Mouse (Mus musculus) embryonic facial prominence, embryonic 11.5 days (tissue): Measurements from ENCODE around the gene Sdsl. TPM values are rescaled to one million over a fixed set of nuclear protein-coding genes. Genes with fewer than 3 reads are reported as not detected.

ENCODE experiments used
- ATAC-seq: fragments of 200-750 bp; cut with Nextera tagmentation; replicated peaks from 2 replicates; pipeline ENCODE4 v1.8.0; 2017; ENCODE audit warnings: low read depth; ENCODE audit not compliant: insufficient number of reproducible peaks, low FRiP score, low TSS enrichment
- DNase-seq: peaks from one replicate; pipeline ENCODE4 v3.0.0-alpha.2; 2015; ENCODE audit warnings: low spot score
- H3K27ac ChIP-seq: fragments of 300-500 bp; sonication (generic); replicated peaks from 2 replicates; pipeline ENCODE4 v1.5.1; 2014; ENCODE audit warnings: mild to moderate bottlenecking, low read depth, low read length, control low read depth
- H3K27me3 ChIP-seq: fragments of 300-500 bp; sonication (generic); 2 replicates; pipeline ENCODE4 v1.6.1; 2014; ENCODE audit warnings: mild to moderate bottlenecking, low read length, moderate library complexity, mixed read lengths; ENCODE audit not compliant: control insufficient read depth, insufficient read depth
- H3K36me3 ChIP-seq: fragments of 300-500 bp; sonication (generic); replicated peaks from 2 replicates; pipeline ENCODE4 v1.6.1; 2014; ENCODE audit warnings: low read depth, mild to moderate bottlenecking, low read length, moderate library complexity, mixed read lengths; ENCODE audit not compliant: control insufficient read depth, insufficient read depth
- H3K4me1 ChIP-seq: fragments of 300-500 bp; sonication (generic); 2 replicates; pipeline ENCODE4 v1.6.1; 2014; ENCODE audit warnings: low read length, mixed read lengths; ENCODE audit not compliant: control insufficient read depth, insufficient read depth
- H3K4me2 ChIP-seq: fragments of 300-500 bp; sonication (generic); 2 replicates; pipeline ENCODE4 v1.6.1; 2014; ENCODE audit warnings: low read depth, mild to moderate bottlenecking, control low read depth, low read length, moderate library complexity
- H3K4me3 ChIP-seq: fragments of 300-500 bp; sonication (generic); 2 replicates; pipeline ENCODE4 v1.5.1; 2014; ENCODE audit warnings: low read depth, low read length, control low read depth
- H3K9ac ChIP-seq: fragments of 300-500 bp; sonication (generic); replicated peaks from 2 replicates; pipeline ENCODE4 v1.6.1; 2014; ENCODE audit warnings: mild to moderate bottlenecking, control low read depth, low read length
- H3K9me3 ChIP-seq: fragments of 300-500 bp; sonication (generic); replicated peaks from 2 replicates; pipeline ENCODE4 v1.6.1; 2016; ENCODE audit warnings: mild to moderate bottlenecking, low read length, inconsistent platforms, mixed read lengths; ENCODE audit not compliant: control insufficient read depth
- WGBS: fragments of 180-500 bp; shearing (Covaris S2); extraction: QIAGEN DNeasy Blood & Tissue Kit; methylation state at CpG from one replicate; pipeline ENCODE4 v1.1.7; 2014; 5-methylcytosine and 5-hydroxymethylcytosine counted together
- polyA plus RNA-seq: library from polyadenylated mRNA; unstranded; fragments of >200 nt; fragmentation: Nextera tagmentation; extraction: Ambion mirVana; gene quantifications from 2 replicates; pipeline ENCODE4 v1.2.1, GENCODE M21; 2014

The Sdsl gene
- polyA plus RNA-seq, 1 experiment from 2014 or later = 3.6 TPM

- DNase-seq (no peak), ATAC-seq (no peak; the same call in 1 of the 2 replicates)
- Histone ChIP-seq H3K4me1 (no peaks in the 10 kb centered on the region), H3K4me3 (no peak within 1 kb of the TSS), H3K9me3 (no peaks in the 10 kb centered on the region), H3K4me2 (no peak within 1 kb of the TSS), H3K27me3 (no peaks in the 10 kb centered on the region), H3K9ac (no peak within 1 kb of the TSS), H3K27ac (no peak within 1 kb of the TSS), H3K36me3 (no peaks in the 10 kb centered on the region)
- 14% methylated on average over 13 of the region's 13 CpGs for WGBS
Measured at GRCm38 (mm10) chr5:120476296-120476695, 3.7 kb upstream of the Sdsl start, which contains the start of gene Sds. Sds (plus strand) TSS chr5:120476526.

DNA sequence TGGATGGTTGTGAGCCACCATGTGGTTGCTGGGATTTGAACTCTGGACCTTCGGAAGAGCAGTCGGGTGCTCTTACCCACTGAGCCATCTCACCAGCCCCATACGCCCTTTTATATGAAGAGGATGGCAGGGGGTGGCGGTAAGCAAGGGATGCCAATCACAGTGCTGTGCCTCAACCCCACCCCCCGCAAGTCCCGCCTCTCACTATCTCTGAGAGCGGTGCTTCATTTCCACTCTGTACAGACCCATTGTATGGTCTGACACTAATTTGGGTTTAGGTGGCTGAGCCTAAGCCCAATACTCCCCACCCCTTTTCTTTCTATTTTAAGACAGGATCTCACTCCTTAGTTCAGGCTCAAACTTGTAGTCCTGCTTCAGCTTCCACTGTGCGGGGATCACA is 3.3 kb upstream of the Sdsl start:
- Histone ChIP-seq H3K4me1 (no peaks in the 10 kb centered on the region), H3K9ac (no peak overlapping the region), H3K4me2 (no peak overlapping the region), H3K27ac (no peak overlapping the region), H3K27me3 (no peaks in the 10 kb centered on the region), H3K4me3 (no peak overlapping the region), H3K36me3 (no peaks in the 10 kb centered on the region), H3K9me3 (no peaks in the 10 kb centered on the region)
- DNase-seq (no peak), ATAC-seq (no peak; the same call in 1 of the 2 replicates)
- 54% methylated on average over 8 of the region's 8 CpGs for WGBS

- Histone ChIP-seq H3K4me3 (no peak overlapping the region), H3K27ac (no peak overlapping the region), H3K4me2 (no peak overlapping the region), H3K9me3 (no peaks in the 10 kb centered on the region), H3K36me3 (no peaks in the 10 kb centered on the region), H3K4me1 (no peaks in the 10 kb centered on the region), H3K27me3 (no peaks in the 10 kb centered on the region), H3K9ac (no peak overlapping the region)
- 95% methylated on average over 2 of the region's 2 CpGs for WGBS
- ATAC-seq (no peak), DNase-seq (no peak)
Measured at GRCm38 (mm10) chr5:120473361-120473760, 751 bp upstream of the Sdsl start.

GRCm38 (mm10) chr5:120471538-120471937 is 1.1 kb downstream of the Sdsl start:
- no peaks in the 10 kb centered on the region for H3K4me1 ChIP-seq
- ATAC-seq (no peak), DNase-seq (no peak)
- no peak overlapping the region for H3K4me2 ChIP-seq
- no peak overlapping the region for H3K9ac ChIP-seq
- no peaks in the 10 kb centered on the region for H3K27me3 ChIP-seq
- H3K9me3 ChIP-seq = no peaks in the 10 kb centered on the region
- no peak overlapping the region for H3K27ac ChIP-seq
- H3K36me3 ChIP-seq = no peaks in the 10 kb centered on the region
- WGBS = 36% methylated on average over 4 of the region's 4 CpGs
- no peak overlapping the region for H3K4me3 ChIP-seq

DNA sequence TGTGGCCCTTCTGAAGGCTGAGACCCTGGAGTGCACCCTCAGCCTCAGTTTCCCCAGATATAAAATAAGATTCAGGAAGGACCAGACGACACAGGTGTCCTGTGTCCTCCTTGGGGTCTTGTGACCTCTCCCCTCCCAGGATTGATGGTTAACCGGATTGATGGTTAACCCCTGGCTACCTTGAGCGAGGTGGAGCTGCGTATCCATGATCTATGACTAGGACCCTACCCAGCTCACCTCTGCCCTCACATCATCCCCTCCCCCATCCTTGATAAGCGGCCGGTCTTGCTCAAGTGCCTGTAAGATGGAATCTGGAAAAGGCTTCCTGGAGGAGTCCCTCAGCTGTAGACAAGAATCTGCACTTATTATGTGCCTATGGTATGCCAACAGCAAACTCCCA is 3.8 kb downstream of the Sdsl start:
- no peak overlapping the region for H3K9ac ChIP-seq
- H3K4me2 ChIP-seq = no peak overlapping the region
- DNase-seq = no peak
- H3K36me3 ChIP-seq = no peaks in the 10 kb centered on the region
- WGBS = 90% methylated on average over 6 of the region's 6 CpGs
- H3K9me3 ChIP-seq = no peaks in the 10 kb centered on the region
- no peak overlapping the region for H3K27ac ChIP-seq
- no peaks in the 10 kb centered on the region for H3K4me1 ChIP-seq
- no peaks in the 10 kb centered on the region for H3K27me3 ChIP-seq
- no peak for ATAC-seq
- H3K4me3 ChIP-seq = no peak overlapping the region

DNA sequence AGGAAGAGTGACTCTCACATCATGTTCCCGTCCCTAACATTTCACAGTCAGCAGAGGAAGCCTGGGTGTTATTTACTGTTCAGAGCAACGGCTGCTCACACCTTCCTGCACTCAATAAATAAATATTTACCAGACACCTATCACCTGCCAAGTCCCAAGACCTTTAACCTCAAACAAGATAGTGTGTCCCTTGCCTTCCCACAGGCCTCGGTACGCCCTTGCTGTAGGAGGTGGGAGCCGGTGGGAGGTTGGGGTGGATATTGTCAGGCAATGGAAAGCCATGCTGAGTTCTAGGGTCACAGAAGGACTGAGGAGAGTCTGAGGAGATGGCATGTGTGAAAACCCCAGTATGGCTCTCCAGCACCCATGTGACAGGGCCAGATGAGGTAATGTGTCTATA is 4.3 kb downstream of the Sdsl start:
- no peaks in the 10 kb centered on the region for H3K4me1 ChIP-seq
- H3K9me3 ChIP-seq = no peaks in the 10 kb centered on the region
- no peak overlapping the region for H3K4me2 ChIP-seq
- DNase-seq = no peak
- no peaks in the 10 kb centered on the region for H3K27me3 ChIP-seq
- ATAC-seq = no peak
- no peaks in the 10 kb centered on the region for H3K36me3 ChIP-seq
- no peak overlapping the region for H3K9ac ChIP-seq
- H3K27ac ChIP-seq = no peak overlapping the region
- no peak overlapping the region for H3K4me3 ChIP-seq
- 87% methylated on average over 5 of the region's 5 CpGs for WGBS

DNA sequence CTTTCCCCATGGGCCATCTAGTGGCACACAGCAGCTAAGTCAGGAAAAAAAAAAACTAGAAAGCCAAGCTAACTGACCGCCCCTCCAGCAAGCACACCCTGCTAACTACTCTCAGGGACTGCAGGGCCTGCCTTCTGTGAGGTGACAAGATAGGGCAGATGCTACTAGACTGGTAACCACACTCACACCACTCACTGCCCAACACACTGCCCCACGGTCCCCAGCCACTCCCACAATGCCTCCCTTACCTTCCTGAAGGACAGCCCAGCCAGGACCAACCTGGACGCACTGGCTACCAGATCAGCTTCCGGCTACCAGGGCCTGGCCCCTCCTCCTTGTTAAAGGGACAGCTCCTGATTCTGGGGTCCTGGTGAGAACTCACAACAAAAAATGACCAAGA is 5.6 kb downstream of the Sdsl start:
- H3K27ac ChIP-seq = no peak overlapping the region
- DNase-seq (peak; percentile 29), ATAC-seq (no peak)
- WGBS = 5% methylated on average over 4 of the region's 4 CpGs
- H3K36me3 ChIP-seq = no peaks in the 10 kb centered on the region
- no peaks in the 10 kb centered on the region for H3K9me3 ChIP-seq
- no peak overlapping the region for H3K9ac ChIP-seq
- H3K4me3 ChIP-seq = 0 out of 2 replicates have a peak overlapping the region, but pooled peaks have one; percentile 16
- no peaks in the 10 kb centered on the region for H3K27me3 ChIP-seq
- no peaks in the 10 kb centered on the region for H3K4me1 ChIP-seq
- H3K4me2 ChIP-seq = peak overlapping the region; percentile 14

GRCm38 (mm10) chr5:120465860-120466259 is 6.8 kb downstream of the Sdsl start:
- H3K27ac ChIP-seq = no peak overlapping the region
- no peak overlapping the region for H3K4me3 ChIP-seq
- WGBS = 91% methylated on average over 6 of the region's 6 CpGs
- H3K4me2 ChIP-seq = no peak overlapping the region
- H3K27me3 ChIP-seq = no peaks in the 10 kb centered on the region
- H3K9me3 ChIP-seq = no peaks in the 10 kb centered on the region
- H3K36me3 ChIP-seq = no peaks in the 10 kb centered on the region
- DNase-seq = no peak
- no peaks in the 10 kb centered on the region for H3K4me1 ChIP-seq
- ATAC-seq = no peak
- no peak overlapping the region for H3K9ac ChIP-seq
